Mouse (Mus musculus) yolk sac, embryonic 10.5 days (tissue): ENCODE measurements around the gene Atg7.
A peak's percentile ranks its signal among the peaks of the same experiment; 100 is the strongest.

Source experiments
- DNase-seq: peaks from one replicate; pipeline ENCODE4 v3.0.0-alpha.2; 2017; ENCODE audit warnings: low spot score

The Atg7 gene

GRCm38 (mm10) chr6:114855644-114856043, 212.7 kb downstream of the Atg7 start:
- DNase-seq, result no peak

GRCm38 (mm10) chr6:114856501-114856900, 213.6 kb downstream of the Atg7 start:
- no peak for DNase-seq

GRCm38 (mm10) chr6:114857996-114858721, 215.3 kb downstream of the Atg7 start:
- DNase-seq, result no peak

- no peak for DNase-seq
Observed at GRCm38 (mm10) chr6:114858722-114859053, 215.8 kb downstream of the Atg7 start.

GRCm38 (mm10) chr6:114860677-114861568, 218.0 kb downstream of the Atg7 start:
- DNase-seq, result peak; percentile 32

GRCm38 (mm10) chr6:114861591-114861990, 218.7 kb downstream of the Atg7 start:
- DNase-seq, result no peak

GRCm38 (mm10) chr6:114862046-114862445, 219.1 kb downstream of the Atg7 start:
- DNase-seq, result no peak

- DNase-seq, result no peak
Observed at GRCm38 (mm10) chr6:114863501-114863900, 220.6 kb downstream of the Atg7 start.

GRCm38 (mm10) chr6:114864421-114864820, 221.5 kb downstream of the Atg7 start:
- no peak for DNase-seq

- no peak for DNase-seq
Observed at GRCm38 (mm10) chr6:114866078-114866477, 223.2 kb downstream of the Atg7 start.

- DNase-seq, result no peak
Observed at GRCm38 (mm10) chr6:114866619-114867018, 223.7 kb downstream of the Atg7 start.

- DNase-seq, result no peak
Observed at GRCm38 (mm10) chr6:114868656-114869055, 225.8 kb downstream of the Atg7 start.

- no peak for DNase-seq
Observed at GRCm38 (mm10) chr6:114869501-114870076, 226.7 kb downstream of the Atg7 start.

- no peak for DNase-seq
Observed at GRCm38 (mm10) chr6:114871010-114871660, 228.2 kb downstream of the Atg7 start.

- no peak for DNase-seq
Observed at GRCm38 (mm10) chr6:114873808-114874137, 230.9 kb downstream of the Atg7 start.

- DNase-seq, result peak; percentile 73
Observed at GRCm38 (mm10) chr6:114874138-114874928, 231.4 kb downstream of the Atg7 start.

- peak; percentile 91 for DNase-seq
Observed at GRCm38 (mm10) chr6:114875018-114875558, 232.2 kb downstream of the Atg7 start.

- DNase-seq, result no peak
Observed at GRCm38 (mm10) chr6:114876033-114876432, 233.1 kb downstream of the Atg7 start.

- DNase-seq, result no peak
Observed at GRCm38 (mm10) chr6:114876546-114876945, 233.6 kb downstream of the Atg7 start.

- DNase-seq, result peak; percentile 83
Observed at GRCm38 (mm10) chr6:114878841-114879520, 236.1 kb downstream of the Atg7 start.

GRCm38 (mm10) chr6:114880798-114881197, 237.9 kb downstream of the Atg7 start:
- DNase-seq, result no peak
